Mouse (Mus musculus): ENCODE data around the gene Ccdc116. TPM values are rescaled to one million over a fixed set of nuclear protein-coding genes. Genes with fewer than 3 reads are reported as not detected.
A peak's percentile ranks its signal among the peaks of the same experiment; 100 is the strongest.

Gene Ccdc116
- polyA plus RNA-seq, 2 experiments from 2014 or later: 0.58 to 1.4 TPM

GRCm38 (mm10) chr16:17127292-17127691 is 19.7 kb downstream of the Ccdc116 start:
- peak; percentile 22 for ATAC-seq

GRCm38 (mm10) chr16:17124871-17125520 is 22.0 kb downstream of the Ccdc116 start, which contains the start of gene 2610318N02Rik:
TSS of gene 2610318N02Rik (minus strand) at chr16:17125167.
- peak; percentile 89 for ATAC-seq

- ATAC-seq: peak; percentile 10
Measured at GRCm38 (mm10) chr16:17124119-17124870, 22.7 kb downstream of the Ccdc116 start.

GRCm38 (mm10) chr16:17121569-17121968 is 25.5 kb downstream of the Ccdc116 start:
- no peak for ATAC-seq

GRCm38 (mm10) chr16:17117309-17117799 is 29.7 kb downstream of the Ccdc116 start:
- no peak for ATAC-seq

- ATAC-seq: peak; percentile 95
Measured at GRCm38 (mm10) chr16:17110771-17111743, 36.0 kb downstream of the Ccdc116 start, which contains the start of gene Ppil2. TSS of gene Ppil2 (minus strand) at chr16:17111257.

GRCm38 (mm10) chr16:17104600-17104999 is 42.4 kb downstream of the Ccdc116 start:
- ATAC-seq: no peak

GRCm38 (mm10) chr16:17102630-17103220 is 44.3 kb downstream of the Ccdc116 start:
- ATAC-seq: no peak

- no peak for ATAC-seq
Measured at GRCm38 (mm10) chr16:17096938-17097337, 50.1 kb downstream of the Ccdc116 start.

Other genes with a start within 250 kb of the Ccdc116 start
- 10 to 100 TPM; 19.1 to 32.1 TPM for gene Mapk1, start 163.8 kb downstream of the Ccdc116 start, polyA plus RNA-seq (2017; shearing (Covaris generic))
- gene Ypel1, start 77.5 kb downstream of the Ccdc116 start, polyA plus RNA-seq (2017; shearing (Covaris generic)): 1 to 10 TPM; 7.5 to 10.0 TPM
- gene Ppil2, start 36.0 kb downstream of the Ccdc116 start, polyA plus RNA-seq (2017; shearing (Covaris generic)): 100 to 1,000 TPM; 221 to 254 TPM
- 1 to 10 TPM; 3.7 to 5.4 TPM for gene 2610318N02Rik, start 22.1 kb downstream of the Ccdc116 start, polyA plus RNA-seq (2017; shearing (Covaris generic))
- 10 to 100 TPM; 19.7 to 22.9 TPM for gene Sdf2l1, start 14.8 kb downstream of the Ccdc116 start, polyA plus RNA-seq (2017; shearing (Covaris generic))
- 1 to 10 TPM; 6.9 to 8.4 TPM for gene Ydjc, start 2.6 kb downstream of the Ccdc116 start, polyA plus RNA-seq (2017; shearing (Covaris generic))
- gene Ube2l3, start 55.4 kb upstream of the Ccdc116 start, polyA plus RNA-seq (2017; shearing (Covaris generic)): 100 to 1,000 TPM; 246 to 283 TPM
- not detected for gene Rimbp3, start 61.4 kb upstream of the Ccdc116 start, polyA plus RNA-seq (2017; shearing (Covaris generic))
- 1 to 10 TPM in 1 of 2 experiments, under 1 TPM in 1; 0.89 to 2.1 TPM for gene Hic2, start 86.3 kb upstream of the Ccdc116 start, polyA plus RNA-seq (2017; shearing (Covaris generic))
- gene Tmem191c, start 128.8 kb upstream of the Ccdc116 start, polyA plus RNA-seq (2017; shearing (Covaris generic)): 10 to 100 TPM; 31.0 to 41.3 TPM
- under 1 TPM; 0.82 TPM for gene Serpind1, start 184.1 kb upstream of the Ccdc116 start, polyA plus RNA-seq (2017; shearing (Covaris generic))